Mouse (Mus musculus) yolk sac, embryonic 10.5 days (tissue): ENCODE data around the gene Gorasp2.

ENCODE experiments used
- DNase-seq: peaks from one replicate; pipeline ENCODE4 v3.0.0-alpha.2; 2017; ENCODE audit warnings: low spot score

Gorasp2 gene

DNA sequence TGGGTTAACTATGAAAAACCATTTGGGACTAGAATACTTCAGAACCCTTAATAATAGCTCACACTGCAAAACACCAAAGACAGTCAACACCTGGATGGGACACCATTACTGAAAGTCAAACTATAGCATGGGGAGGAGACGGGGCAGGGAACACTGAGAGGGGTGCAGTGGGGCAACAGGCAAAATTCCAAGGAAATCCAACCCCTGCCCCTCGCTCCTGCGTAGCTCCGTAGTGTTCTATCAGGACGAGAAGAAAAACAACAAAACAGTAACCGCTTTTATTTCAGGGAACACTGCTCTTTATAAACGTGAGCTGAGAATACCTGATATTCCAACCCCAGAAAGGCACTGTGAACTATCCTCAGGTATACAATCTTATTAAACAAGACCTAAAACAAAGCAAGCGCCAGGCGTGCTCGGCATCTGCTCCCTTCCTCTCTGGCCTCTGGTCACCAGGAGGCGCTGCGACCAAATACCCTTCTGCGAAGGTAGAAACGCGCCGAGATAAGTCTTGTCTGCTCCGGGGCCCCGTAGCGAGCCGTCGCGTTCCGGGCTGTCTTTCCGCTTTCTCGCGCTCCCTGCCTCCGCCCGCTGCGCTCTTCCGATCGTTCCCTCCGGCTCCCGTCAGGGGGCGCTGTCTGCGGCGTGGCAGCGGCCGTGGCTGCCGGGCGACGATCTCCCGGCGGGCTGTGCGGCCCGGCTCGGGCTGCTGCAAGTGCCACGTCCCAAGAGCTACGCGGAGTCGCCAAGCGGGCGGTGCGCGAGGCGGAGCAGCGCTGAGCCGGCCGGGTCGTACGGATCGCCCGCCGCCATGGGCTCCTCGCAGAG is at the start of gene Gorasp2:
Gorasp2 (plus strand) TSS at position 690 of the 828 bp plus-strand sequence.
- DNase-seq: peak; percentile 94

- no peak for DNase-seq
These were observed 46.5 kb upstream of the Gorasp2 start for GRCm38 (mm10) chr2:70614745-70615351.

DNA sequence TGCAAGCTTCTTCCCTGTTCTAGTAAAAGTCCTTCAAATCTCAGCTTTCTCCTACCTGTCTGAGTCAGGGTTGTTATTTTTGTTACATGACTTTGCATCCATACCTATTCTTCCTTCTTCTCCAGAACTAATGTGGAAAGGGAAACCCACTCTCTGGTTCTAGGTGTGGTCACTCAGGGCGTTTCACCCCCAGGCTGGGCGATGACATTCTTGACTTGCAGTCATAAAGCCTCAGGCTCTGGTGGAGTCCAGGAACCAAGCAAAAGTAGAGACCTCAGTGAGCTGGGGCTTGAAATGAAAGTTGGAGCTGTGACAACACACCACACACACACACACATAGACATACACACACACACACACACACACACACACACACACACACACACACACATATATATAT is 45.3 kb upstream of the Gorasp2 start:
- no peak for DNase-seq

DNA sequence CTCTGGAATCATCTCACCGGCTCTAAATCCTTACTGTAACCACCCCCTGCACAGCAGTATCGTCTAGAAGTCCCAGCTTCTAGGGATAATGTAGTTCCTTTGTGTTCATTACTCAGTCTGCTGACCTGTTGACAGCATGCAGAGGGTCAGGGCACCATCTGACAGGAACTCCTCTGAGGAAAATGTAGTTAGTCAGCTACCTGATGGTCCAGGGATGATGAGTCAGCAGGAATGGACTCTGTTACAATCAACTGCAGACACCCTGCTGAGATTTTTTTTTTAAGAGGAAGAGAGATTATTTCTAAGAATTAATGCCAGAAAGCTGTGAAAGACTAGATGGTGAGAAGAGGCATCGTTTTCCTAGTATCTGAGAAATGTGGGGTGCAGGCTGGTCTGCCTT is 44.8 kb upstream of the Gorasp2 start:
- peak; percentile 28 for DNase-seq

- no peak for DNase-seq
These were observed 42.0 kb upstream of the Gorasp2 start for GRCm38 (mm10) chr2:70619232-70619835.

DNA sequence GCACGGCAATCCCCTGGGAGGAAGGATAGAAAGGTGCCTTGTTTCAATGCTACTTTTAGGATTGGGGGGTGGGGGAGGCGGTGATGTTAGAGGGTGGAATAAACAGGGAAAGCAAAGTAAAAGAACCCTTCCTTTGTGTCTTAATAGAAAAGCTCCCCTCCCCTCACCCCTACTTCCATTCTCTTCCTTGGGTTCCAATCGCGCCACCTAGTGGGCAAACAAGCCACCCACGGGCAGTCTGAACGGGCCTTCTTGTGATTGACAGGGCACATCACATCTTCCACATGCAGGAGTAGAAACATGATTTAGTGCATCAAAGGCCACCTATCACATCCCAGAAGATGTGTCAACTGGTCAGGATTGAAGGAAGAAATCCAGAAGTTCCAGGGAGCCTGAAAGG is 41.2 kb upstream of the Gorasp2 start:
- DNase-seq: no peak

GRCm38 (mm10) chr2:70622244-70622643 is 39.1 kb upstream of the Gorasp2 start:
- no peak for DNase-seq

- DNase-seq: no peak
These were observed 35.6 kb upstream of the Gorasp2 start for GRCm38 (mm10) chr2:70625761-70626160.

- DNase-seq: no peak
These were observed 33.0 kb upstream of the Gorasp2 start for GRCm38 (mm10) chr2:70628397-70628796.

DNA sequence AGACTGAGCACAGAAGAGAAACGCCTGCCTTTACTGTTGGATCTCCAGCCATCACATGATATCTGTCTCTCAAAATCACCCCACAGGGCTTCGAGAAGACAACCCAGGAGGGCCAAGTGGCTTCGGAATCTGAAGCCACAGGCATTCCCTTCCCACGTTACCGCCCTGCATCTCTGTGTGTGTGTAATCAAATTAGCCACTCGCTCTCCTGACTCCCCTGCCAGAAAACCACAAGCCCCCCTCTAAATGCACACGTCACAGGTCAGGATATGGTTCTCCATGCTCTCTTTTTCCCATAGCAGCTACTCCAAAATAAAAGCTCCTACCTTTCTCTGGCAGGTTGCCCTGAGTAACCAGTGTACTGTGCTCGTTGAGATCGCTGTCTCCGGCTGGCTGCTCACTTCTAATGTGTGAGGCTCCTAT is 32.0 kb upstream of the Gorasp2 start:
- DNase-seq: peak; percentile 62

DNA sequence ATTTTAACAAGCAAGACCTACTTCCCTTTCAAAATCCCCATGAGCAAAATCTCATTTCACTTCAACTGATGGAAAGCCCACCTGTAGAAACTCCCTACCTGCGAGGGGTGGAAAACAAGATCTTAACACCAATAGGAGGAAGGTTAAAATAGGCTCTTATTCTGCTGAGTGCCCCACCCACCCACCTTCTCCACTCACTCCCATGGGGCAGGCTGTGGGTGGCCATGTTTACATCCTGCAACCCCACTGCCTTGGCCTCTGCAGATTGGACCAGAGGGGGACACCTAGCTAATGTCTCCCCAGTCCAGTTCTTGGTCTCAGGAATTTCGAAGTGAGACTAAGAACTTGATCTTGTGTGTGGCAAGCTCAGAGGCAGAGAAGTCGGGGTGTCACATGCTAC is 31.5 kb upstream of the Gorasp2 start:
- no peak for DNase-seq

GRCm38 (mm10) chr2:70631321-70631720 is 30.1 kb upstream of the Gorasp2 start:
- no peak for DNase-seq

GRCm38 (mm10) chr2:70632412-70632811 is 29.0 kb upstream of the Gorasp2 start:
- DNase-seq: no peak

DNA sequence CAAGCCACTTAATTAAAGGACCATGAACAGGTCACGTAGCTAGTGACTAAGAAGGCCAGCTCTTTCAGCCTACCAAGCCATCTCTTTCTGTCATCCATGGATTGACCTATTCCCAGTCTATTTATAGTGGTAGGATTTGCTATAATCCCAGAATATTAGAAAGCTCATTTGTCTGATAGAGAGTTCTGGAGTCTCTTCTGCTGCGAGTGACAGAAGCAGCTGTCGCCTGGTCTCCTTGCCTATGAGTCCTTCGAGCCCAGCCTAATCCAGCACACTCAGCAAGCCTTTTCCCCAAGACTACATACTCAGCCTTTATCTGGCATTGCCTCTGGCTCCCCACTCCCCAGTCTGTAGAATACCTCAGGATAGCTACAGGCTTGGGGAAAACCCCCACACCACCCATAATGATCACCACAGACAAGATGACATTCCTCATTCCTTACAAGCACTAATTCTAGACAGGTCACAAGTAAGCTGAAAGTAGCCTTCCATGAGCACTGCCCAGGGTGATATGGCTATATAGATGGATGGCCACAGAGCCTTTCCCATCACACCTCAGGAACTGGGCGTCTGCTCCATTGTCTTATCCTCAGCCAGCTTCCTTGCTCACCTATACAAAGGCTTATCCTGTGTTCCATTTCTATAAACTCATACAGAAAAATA is 27.2 kb upstream of the Gorasp2 start:
- DNase-seq: no peak

DNA sequence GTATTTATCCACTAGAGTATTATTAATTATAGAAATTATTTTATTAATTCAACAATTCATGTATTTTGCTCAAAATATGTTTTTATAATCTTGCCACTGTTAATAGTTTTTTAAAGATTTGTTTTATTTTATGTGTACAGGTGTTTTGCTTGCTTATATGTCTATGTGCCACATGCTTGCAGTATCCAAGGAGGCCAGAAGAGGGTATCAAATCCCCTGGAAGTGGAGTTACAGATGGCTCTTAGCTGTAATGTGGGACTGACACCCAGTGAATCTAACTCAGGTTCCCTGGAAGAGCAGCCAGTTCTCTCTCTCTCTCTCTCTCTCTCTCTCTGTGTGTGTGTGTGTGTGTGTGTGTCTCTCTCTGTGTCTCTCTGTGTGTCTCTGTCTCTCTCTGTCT is 20.4 kb upstream of the Gorasp2 start:
- no peak for DNase-seq

DNA sequence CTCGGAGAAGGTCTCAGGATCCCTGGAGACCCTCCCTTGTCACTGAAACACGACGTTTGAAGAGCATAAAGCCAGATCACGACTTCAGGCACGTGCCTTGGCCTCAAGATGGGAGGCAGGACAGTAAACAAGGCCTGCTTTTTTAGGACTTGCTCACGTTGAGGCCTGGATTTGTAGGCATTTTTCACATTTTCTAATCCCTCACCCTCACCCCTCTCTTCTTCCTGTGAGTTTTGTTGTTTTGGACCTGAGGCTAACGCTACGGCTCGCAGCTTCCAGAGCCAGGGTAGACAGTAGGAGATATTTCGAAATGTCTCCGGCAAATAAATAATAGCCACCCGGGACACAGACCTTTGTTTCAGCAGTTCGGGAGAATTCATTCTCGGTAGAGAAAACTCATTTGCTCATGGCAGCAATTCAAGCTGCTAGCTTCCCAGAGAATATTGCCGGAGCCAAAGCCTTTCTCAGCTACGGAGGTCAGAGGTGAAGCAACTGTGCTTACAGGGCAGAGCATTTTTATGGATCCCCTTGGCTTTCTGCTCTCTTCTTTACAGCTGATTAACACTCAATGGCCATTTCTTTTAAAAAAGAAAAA is 18.3 kb upstream of the Gorasp2 start:
- DNase-seq: no peak

DNA sequence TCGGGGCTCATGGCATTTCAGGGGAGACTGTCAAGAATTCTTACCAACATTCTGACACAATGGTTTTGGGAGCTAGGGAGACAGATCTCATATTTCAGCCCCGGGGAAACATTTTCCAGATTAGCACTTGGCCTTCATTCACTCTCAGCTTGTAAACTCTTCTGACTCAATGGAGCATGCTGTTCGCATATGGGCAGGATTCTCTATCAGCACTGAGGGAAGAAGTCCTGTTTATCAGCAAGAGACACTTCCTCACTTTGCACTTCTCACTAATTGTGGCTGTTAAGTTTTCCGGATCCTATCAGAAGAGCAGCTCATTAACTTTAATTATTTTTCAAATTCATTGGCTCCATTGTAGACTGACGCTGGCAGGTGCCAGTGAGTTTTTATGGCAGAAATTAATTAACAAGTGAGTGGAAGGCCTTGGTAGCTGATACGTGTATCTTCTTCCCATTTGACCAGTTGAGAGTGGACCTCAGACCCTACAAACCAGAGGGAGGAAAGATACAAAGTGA is 16.1 kb upstream of the Gorasp2 start:
- no peak for DNase-seq

DNA sequence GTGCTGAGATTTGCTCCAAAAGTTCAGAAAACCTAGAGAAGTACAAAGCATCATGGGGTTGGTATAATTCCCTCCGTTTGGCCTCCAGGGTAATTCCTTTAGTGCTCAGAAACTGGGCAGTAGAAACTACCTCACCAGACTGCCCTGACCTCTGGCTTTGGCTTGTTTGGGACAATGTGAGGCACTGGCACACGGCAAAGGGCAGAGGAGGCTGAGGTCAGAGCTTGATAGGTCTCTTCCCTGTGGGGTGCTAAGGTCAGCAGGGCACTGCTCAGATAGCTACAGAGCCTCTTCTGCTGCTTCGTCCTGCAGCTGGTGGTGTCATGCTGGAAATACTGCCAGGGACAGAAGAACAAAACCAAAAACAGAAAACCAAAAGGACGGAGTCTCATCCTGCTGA is 13.7 kb upstream of the Gorasp2 start:
- DNase-seq: no peak

DNA sequence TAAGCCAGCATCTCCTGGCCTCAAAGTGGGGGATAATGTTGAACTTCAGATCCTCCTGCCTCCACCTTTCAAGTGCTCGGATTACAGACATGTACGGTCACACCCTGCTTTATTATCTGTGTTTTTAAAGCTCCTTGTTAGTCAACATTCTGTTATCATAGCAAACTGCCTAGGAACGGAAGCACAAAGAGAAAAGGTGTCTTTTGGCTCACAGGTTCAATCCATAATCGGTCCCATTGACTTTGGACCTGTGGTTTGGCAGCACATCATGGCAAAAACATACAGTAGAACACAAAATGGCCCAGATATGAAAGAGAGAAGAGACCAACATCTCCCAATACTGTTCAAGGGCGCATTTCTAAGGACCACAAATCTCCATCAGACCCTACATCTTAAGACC is 13.1 kb upstream of the Gorasp2 start:
- no peak for DNase-seq

DNA sequence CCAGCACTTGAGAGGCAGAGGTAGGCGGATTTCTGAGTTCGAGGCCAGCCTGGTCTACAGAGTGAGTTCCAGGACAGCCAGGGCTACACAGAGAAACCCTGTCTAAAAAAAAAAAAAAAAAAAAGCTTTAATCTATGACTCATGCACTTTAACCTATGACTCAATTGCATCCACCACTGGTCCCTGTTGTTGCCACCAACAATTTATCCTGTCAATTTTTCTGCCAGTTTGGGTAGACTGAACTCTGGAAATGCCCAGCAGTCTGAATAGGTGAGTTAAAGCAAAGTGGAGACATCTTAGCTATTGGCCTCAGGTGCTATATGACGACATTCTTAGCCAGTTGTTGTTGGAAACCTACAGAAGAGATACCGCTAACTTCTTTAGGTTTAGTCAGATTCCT is 11.9 kb upstream of the Gorasp2 start:
- DNase-seq: no peak

- no peak for DNase-seq
These were observed 9.6 kb upstream of the Gorasp2 start for GRCm38 (mm10) chr2:70651820-70652219.

GRCm38 (mm10) chr2:70657083-70657482 is 4.3 kb upstream of the Gorasp2 start:
- no peak for DNase-seq
